Mouse (Mus musculus) kidney, embryonic 15.5 days (tissue): ENCODE results near the gene Bmp4. TPM values are rescaled to one million over a fixed set of nuclear protein-coding genes. Genes with fewer than 3 reads are reported as not detected.

Source experiments
- ATAC-seq: fragments of 200-750 bp; cut with Nextera tagmentation; replicated peaks from 2 replicates; pipeline ENCODE4 v1.8.0; 2017; ENCODE audit warnings: moderate TSS enrichment; ENCODE audit not compliant: low FRiP score
- H3K27ac ChIP-seq: fragments of 300-500 bp; sonication (generic); 2 replicates; pipeline ENCODE4 v1.5.1; 2015; ENCODE audit warnings: mild to moderate bottlenecking, inconsistent platforms
- H3K27me3 ChIP-seq: fragments of 300-500 bp; sonication (generic); 2 replicates; pipeline ENCODE4 v1.6.1; 2015; ENCODE audit warnings: inconsistent platforms
- H3K36me3 ChIP-seq: fragments of 300-500 bp; sonication (generic); 2 replicates; pipeline ENCODE4 v1.6.1; 2015; ENCODE audit warnings: inconsistent platforms
- H3K4me1 ChIP-seq: fragments of 300-500 bp; sonication (generic); 2 replicates; pipeline ENCODE4 v1.6.1; 2015; ENCODE audit warnings: inconsistent platforms
- H3K4me2 ChIP-seq: fragments of 300-500 bp; sonication (generic); 2 replicates; pipeline ENCODE4 v1.6.1; 2015; ENCODE audit warnings: moderate library complexity, mild to moderate bottlenecking, inconsistent platforms
- H3K4me3 ChIP-seq: fragments of 300-500 bp; sonication (generic); replicated peaks from 2 replicates; pipeline ENCODE4 v1.5.1; 2015; ENCODE audit warnings: mild to moderate bottlenecking, inconsistent platforms
- H3K9ac ChIP-seq: fragments of 300-500 bp; sonication (generic); 2 replicates; pipeline ENCODE4 v1.6.1; 2015; ENCODE audit warnings: mild to moderate bottlenecking, inconsistent platforms
- H3K9me3 ChIP-seq: fragments of 300-500 bp; sonication (generic); replicated peaks from 2 replicates; pipeline ENCODE4 v1.6.1; 2016; ENCODE audit warnings: inconsistent platforms
- WGBS: fragments of 180-500 bp; shearing (Covaris S2); methylation state at CpG from one replicate; pipeline ENCODE4 v1.1.7; 2015; ENCODE audit warnings: mixed read lengths; 5-methylcytosine and 5-hydroxymethylcytosine counted together
- polyA plus RNA-seq: library from polyadenylated mRNA; unstranded; fragments of >200 nt; fragmentation: Nextera tagmentation; extraction: Ambion mirVana; gene quantifications from 2 replicates; pipeline ENCODE4 v1.2.1, GENCODE M21; 2015

The Bmp4 gene
- polyA plus RNA-seq, 1 experiment from 2014 or later: 36.3 TPM

GRCm38 (mm10) chr14:46381457-46381856 lies 9.0 kb downstream of the Bmp4 start:
- peaks cover 10% of the 10 kb centered on the region; the same call in 1 of the 2 replicates for H3K27me3 ChIP-seq
- no peak overlapping the region for H3K4me3 ChIP-seq
- peaks cover 49% of the 10 kb centered on the region for H3K4me1 ChIP-seq
- H3K9ac ChIP-seq: no peak overlapping the region
- peaks cover 16% of the 10 kb centered on the region for H3K36me3 ChIP-seq
- no peak overlapping the region for H3K4me2 ChIP-seq
- H3K9me3 ChIP-seq: no peaks in the 10 kb centered on the region
- WGBS: 55% methylated on average over 6 of the region's 6 CpGs
- H3K27ac ChIP-seq: no peak overlapping the region
- no peak for ATAC-seq

GRCm38 (mm10) chr14:46380286-46380721 lies 10.2 kb downstream of the Bmp4 start:
- peak overlapping the region; percentile 22; the same call in 1 of the 2 replicates for H3K9ac ChIP-seq
- H3K9me3 ChIP-seq: no peaks in the 10 kb centered on the region
- no peak overlapping the region for H3K27ac ChIP-seq
- H3K4me2 ChIP-seq: peak overlapping the region; percentile 61
- H3K27me3 ChIP-seq: peaks cover 10% of the 10 kb centered on the region; the same call in 1 of the 2 replicates
- peak; percentile 64 for ATAC-seq
- peaks cover 16% of the 10 kb centered on the region for H3K36me3 ChIP-seq
- 12% methylated on average over 31 of the region's 31 CpGs for WGBS
- H3K4me1 ChIP-seq: peaks cover 38% of the 10 kb centered on the region
- peak overlapping the region; percentile 31 for H3K4me3 ChIP-seq

DNA sequence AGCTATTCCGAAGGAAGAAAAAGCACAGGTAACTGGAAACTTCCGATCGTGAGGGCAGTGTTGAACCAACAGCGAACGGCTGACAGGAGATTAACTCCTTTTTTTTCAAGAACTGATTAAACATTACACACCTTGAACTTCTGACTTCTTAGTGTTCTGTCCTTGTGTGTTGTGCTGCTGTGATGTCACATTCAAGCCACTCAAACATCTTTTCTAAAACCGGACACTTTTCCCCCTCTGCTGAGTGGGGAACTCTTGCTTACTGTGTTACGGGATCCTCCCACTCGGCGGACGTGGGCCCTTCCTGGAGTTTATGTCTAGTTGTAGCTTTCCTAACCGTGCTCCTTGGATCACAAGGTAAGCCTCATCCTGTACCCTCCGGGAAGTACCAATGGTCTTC lies 11.2 kb downstream of the Bmp4 start, which contains the start of gene Gm15217:
Gm15217 (plus strand) TSS at position 130 of the 400 bp plus-strand sequence.
- Histone ChIP-seq H3K27me3 (peaks cover 10% of the 10 kb centered on the region; the same call in 1 of the 2 replicates), H3K9ac (peak within 1 kb of the TSS; percentile 22; the same call in 1 of the 2 replicates), H3K27ac (no peak within 1 kb of the TSS), H3K4me3 (peak within 1 kb of the TSS; percentile 31), H3K9me3 (no peaks in the 10 kb centered on the region), H3K36me3 (peaks cover 14% of the 10 kb centered on the region), H3K4me2 (peak within 1 kb of the TSS; percentile 61), H3K4me1 (peaks cover 30% of the 10 kb centered on the region)
- 69% methylated on average over 12 of the region's 12 CpGs for WGBS
- ATAC-seq: no peak

- Histone ChIP-seq H3K27ac (no peak overlapping the region), H3K9ac (no peak overlapping the region), H3K4me3 (no peak overlapping the region), H3K36me3 (no peaks in the 10 kb centered on the region), H3K4me1 (peaks cover 18% of the 10 kb centered on the region), H3K27me3 (peaks cover 7% of the 10 kb centered on the region; the same call in 1 of the 2 replicates), H3K9me3 (no peaks in the 10 kb centered on the region), H3K4me2 (no peak overlapping the region)
- no peak for ATAC-seq
- WGBS: 67% methylated on average over 5 of the region's 5 CpGs
Measured at GRCm38 (mm10) chr14:46375796-46376195, 14.7 kb downstream of the Bmp4 start.

- no peaks in the 10 kb centered on the region for H3K9me3 ChIP-seq
- no peak overlapping the region for H3K4me3 ChIP-seq
- H3K27me3 ChIP-seq: no peaks in the 10 kb centered on the region
- H3K36me3 ChIP-seq: no peaks in the 10 kb centered on the region
- 33% methylated on average over 9 of the region's 9 CpGs for WGBS
- ATAC-seq: no peak
- no peak overlapping the region for H3K27ac ChIP-seq
- H3K9ac ChIP-seq: no peak overlapping the region
- peaks cover 3% of the 10 kb centered on the region; the same call in 1 of the 2 replicates for H3K4me1 ChIP-seq
- no peak overlapping the region for H3K4me2 ChIP-seq
Measured at GRCm38 (mm10) chr14:46372452-46372851, 18.0 kb downstream of the Bmp4 start.

DNA sequence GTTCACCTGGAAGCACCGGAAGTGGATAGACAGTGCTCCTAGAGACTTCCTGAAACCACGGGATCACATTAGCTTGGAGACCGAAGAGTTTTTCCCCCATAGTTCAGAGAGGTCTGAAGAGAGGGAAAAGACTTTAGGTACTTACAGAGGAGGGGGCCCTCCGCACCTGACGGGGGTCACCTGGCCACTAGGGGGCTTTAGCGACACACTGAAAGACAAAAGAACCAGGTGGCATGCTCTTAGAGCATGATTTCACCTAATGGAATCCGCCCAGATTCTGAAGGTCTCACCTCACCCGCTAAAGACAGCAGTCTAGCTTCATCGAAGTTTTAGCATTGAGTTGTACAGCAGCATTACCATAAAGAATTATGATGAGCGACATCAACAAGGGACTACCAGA lies 27.3 kb downstream of the Bmp4 start:
- ATAC-seq: no peak
- Histone ChIP-seq H3K4me2 (no peak overlapping the region), H3K9me3 (no peaks in the 10 kb centered on the region), H3K4me3 (no peak overlapping the region), H3K36me3 (no peaks in the 10 kb centered on the region), H3K27me3 (peaks cover 2% of the 10 kb centered on the region; the same call in 1 of the 2 replicates), H3K9ac (no peak overlapping the region), H3K27ac (no peak overlapping the region), H3K4me1 (no peaks in the 10 kb centered on the region)
- 48% methylated on average over 10 of the region's 10 CpGs for WGBS

DNA sequence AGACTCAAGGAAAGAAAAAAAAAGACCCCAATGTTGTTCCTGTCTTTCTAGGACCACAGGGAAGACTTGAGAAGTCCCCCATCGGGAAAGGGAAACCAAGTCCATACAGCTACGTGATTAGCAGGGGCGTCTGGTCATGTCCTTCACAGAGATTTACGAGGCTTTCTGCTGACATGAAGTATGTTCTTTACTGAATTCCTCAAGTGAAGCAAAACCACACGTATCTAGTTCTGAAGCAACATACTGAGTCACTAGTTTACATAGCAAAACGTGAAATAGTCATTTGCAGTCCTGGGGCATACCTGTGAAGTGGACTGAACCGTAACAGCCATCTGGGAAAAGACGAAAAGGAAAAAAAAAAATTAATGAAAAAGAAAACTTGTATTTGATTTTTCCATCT lies 32.8 kb downstream of the Bmp4 start:
- no peak overlapping the region for H3K4me2 ChIP-seq
- no peak overlapping the region for H3K27ac ChIP-seq
- WGBS: 51% methylated on average over 8 of the region's 8 CpGs
- H3K27me3 ChIP-seq: no peaks in the 10 kb centered on the region
- H3K4me1 ChIP-seq: peaks cover 7% of the 10 kb centered on the region; the same call in 1 of the 2 replicates
- H3K4me3 ChIP-seq: no peak overlapping the region
- no peak overlapping the region for H3K9ac ChIP-seq
- H3K9me3 ChIP-seq: no peaks in the 10 kb centered on the region
- no peaks in the 10 kb centered on the region for H3K36me3 ChIP-seq
- no peak for ATAC-seq

DNA sequence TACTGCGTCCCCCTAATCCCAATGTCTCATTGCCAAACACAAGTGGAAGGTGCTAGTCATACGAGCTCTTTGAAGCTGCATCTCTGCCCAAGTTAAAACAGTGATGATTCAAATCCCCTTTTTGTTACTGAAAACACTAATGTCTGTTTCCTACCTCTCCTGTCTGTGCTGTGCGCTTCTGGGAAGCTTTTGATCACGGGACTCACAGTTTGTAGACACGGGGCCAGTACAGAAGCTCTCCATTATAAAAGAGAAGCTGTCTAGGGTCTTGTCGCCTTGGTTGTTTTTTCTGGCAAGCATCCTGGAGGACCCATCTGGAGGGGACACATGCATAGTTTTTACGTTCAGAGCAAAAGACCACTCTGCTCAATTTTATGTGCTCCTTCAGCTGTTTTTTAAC lies 33.2 kb downstream of the Bmp4 start:
- Histone ChIP-seq H3K4me1 (peaks cover 7% of the 10 kb centered on the region; the same call in 1 of the 2 replicates), H3K4me2 (no peak overlapping the region), H3K9ac (no peak overlapping the region), H3K9me3 (no peaks in the 10 kb centered on the region), H3K27ac (no peak overlapping the region), H3K36me3 (no peaks in the 10 kb centered on the region), H3K4me3 (no peak overlapping the region), H3K27me3 (no peaks in the 10 kb centered on the region)
- ATAC-seq: no peak
- 59% methylated on average over 7 of the region's 7 CpGs for WGBS

- Histone ChIP-seq H3K9me3 (no peaks in the 10 kb centered on the region), H3K4me1 (no peaks in the 10 kb centered on the region), H3K36me3 (no peaks in the 10 kb centered on the region), H3K4me3 (no peak overlapping the region), H3K27me3 (no peaks in the 10 kb centered on the region), H3K4me2 (no peak overlapping the region), H3K9ac (no peak overlapping the region), H3K27ac (no peak overlapping the region)
- no peak for ATAC-seq
Measured at GRCm38 (mm10) chr14:46344750-46345149, 45.7 kb downstream of the Bmp4 start.

DNA sequence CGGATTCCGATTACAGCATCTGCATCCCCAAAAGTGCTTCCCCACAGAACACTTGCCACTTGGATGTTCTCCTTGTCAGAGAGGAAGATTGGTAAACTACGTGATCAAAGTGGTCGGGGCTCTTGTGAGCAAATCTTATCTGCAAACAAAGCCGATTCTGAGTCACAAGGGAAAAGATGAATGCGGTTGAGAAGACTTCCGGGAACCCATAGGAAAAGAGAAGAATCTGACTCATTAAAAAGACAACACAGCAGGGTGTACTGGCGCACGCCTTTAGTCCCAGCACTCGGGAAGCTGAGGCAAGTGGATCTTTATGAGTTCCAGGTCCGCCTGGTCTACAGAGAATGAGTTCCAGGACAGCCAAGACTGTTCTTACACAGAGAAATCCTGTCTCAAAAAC lies 51.7 kb downstream of the Bmp4 start:
- H3K36me3 ChIP-seq: no peaks in the 10 kb centered on the region
- H3K4me1 ChIP-seq: no peaks in the 10 kb centered on the region
- WGBS: 86% methylated on average over 11 of the region's 11 CpGs
- H3K4me2 ChIP-seq: no peak overlapping the region
- H3K9me3 ChIP-seq: no peaks in the 10 kb centered on the region
- H3K27ac ChIP-seq: no peak overlapping the region
- H3K27me3 ChIP-seq: no peaks in the 10 kb centered on the region
- no peak for ATAC-seq
- no peak overlapping the region for H3K9ac ChIP-seq
- H3K4me3 ChIP-seq: no peak overlapping the region

Other genes with a start within 250 kb of the Bmp4 start
- 1.1 and 1.2 TPM in 2 replicates for gene Gm15217, start 11.3 kb downstream of the Bmp4 start, polyA plus RNA-seq